Mouse (Mus musculus) testis, adult 2 months (tissue): ENCODE measurements around the gene Foxg1.

ENCODE experiments used
- CTCF ChIP-seq: fragments of 200-500 bp; IDR thresholded peaks from 2 replicates; pipeline ENCODE4 v1.5.1; 2012; ENCODE audit warnings: low read depth, mild to moderate bottlenecking, inconsistent platforms, low read length, moderate library complexity; ENCODE audit not compliant: control insufficient read depth, insufficient read depth, insufficient replicate concordance
- POLR2A ChIP-seq: fragments of 200-500 bp; IDR thresholded peaks from 2 replicates; pipeline ENCODE4 v1.6.1; 2012; ENCODE audit warnings: low read depth, mild to moderate bottlenecking, inconsistent platforms, low read length, moderate library complexity; ENCODE audit not compliant: control insufficient read depth

DNA sequence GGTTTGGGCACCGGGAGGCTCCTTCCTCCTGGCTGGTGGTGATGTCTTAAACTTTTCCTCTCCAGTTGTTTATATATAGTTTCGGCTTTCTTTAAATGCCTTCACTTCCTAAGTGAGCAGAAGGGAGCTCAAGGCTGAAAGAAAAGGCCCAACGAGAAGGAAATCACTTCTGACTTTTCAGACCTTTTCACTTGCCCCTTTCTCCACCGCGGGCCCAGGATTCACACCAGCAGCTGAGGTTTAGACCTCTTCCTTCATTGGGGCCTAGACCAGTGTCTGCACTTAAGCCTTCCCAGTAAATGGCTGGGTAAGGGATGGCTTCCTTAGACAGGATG lies 19.3 kb downstream of the Foxg1 start:
- no peak for TF ChIP-seq POLR2A
- no peak for TF ChIP-seq CTCF
